Mouse (Mus musculus) spleen, embryonic (tissue): ENCODE data around the gene Btnl4.
"Not testable (repeated sequence)": the region's sequence is repeated elsewhere in the genome, so short reads cannot be mapped to it uniquely, and the experiment has no call there.

Source experiments
- CTCF ChIA-PET: fragments of 350-600 bp; sonication (Branson Sonifier 250); formaldehyde crosslinking; loops from one replicate; lab custom pipeline; 2022; lab: Charles Lee

The Btnl4 gene

DNA sequence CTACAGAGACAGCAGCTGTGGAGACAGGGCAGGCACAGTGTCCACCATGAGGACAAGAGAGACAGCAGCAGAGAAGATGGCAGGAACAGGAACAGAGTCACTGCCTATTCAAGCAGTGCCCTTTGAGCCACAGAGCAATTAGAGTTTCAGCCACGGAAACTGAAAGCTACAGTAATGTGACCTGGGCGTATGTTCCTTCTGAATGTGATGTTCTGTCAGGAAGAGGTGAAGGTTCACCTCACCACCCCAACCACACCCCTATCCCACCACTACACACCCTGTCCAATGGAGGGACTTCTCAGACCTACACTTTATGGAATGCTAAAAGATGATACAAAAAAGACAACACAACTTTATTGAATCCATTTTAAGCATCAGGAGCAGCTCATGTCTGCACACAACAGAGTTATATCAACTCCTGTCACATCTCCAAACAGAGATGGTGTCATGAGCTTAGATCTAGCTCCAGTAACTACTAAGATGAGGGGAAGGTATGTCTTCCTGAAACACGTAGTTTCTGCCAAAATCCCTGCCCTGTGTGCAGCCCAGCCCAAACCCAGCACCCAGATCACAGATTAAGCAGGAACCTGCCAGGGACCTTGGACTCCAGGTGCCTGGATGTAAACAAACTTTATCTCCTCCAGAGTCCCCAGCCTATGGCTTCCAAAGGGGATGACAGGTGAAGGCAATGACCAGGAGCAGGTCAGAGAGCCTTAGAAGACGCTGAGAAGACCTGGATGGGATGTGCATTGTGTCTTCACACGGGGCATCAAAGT is at the start of gene Btnl4:
Gene Btnl4 (minus strand): TSS at position 81 of the 776 bp plus-strand sequence.
- CTCF ChIA-PET, result not testable (repeated sequence)

DNA sequence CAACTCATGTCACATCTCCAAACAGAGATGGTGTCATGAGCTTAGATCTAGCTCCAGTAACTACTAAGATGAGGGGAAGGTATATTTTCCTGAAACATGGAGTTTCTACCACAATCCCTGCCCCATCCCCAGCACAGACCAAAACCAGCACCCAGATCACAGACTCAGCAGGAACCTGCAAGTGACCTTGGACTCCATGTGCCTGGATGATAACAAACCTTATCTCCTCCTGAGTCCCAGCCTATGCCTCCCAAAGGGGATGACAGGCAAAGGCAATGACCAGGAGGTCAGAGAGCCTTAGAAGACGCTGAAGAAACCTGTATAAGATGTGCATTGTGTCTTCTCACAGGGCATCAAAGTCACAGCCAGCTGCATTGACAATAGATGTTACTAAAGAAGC is 41.9 kb upstream of the Btnl4 start:
- CTCF ChIA-PET, result no interaction called here

DNA sequence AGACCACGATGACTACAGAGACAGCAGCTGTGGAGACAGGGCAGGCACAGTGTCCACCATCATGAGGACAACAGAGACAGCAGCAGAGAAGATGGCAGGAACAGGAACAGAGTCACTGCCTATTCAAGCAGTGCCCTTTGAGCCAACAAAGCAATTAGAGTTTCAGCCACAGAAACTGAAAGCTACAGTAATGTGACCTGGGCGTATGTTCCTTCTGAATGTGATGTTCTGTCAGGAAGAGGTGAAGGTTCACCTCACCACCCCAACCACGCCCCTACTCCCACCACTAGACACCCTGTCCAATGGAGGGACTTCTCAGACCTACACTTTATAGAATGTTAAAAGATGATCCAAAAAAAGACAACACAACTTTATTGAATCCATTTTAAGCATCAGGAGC is 41.5 kb upstream of the Btnl4 start:
- CTCF ChIA-PET, result not testable (repeated sequence)

DNA sequence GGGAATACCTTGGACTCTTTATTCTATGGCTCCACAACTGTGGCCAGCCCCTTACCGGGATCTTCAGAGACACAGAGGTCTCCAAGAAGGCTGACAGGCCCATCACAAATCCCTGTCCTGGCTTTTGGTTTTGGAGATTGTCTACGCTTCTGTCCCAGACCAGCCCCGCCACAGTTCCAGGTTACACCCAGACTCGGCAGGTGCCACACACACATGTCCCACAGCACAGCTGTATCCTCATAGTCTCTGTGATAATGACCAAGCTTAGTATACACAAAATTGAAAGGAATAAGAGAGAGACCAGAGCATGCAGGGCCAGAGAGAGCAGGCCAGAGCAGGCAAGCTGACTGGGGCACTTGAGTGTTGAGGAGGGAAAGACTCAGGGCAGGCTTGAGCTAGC is 40.7 kb upstream of the Btnl4 start:
- CTCF ChIA-PET, result interaction anchor here (0.6 kb wide), 1 partner anchor 409 kb away, joined by 3 read pairs; no protein-coding TSS in a partner anchor

DNA sequence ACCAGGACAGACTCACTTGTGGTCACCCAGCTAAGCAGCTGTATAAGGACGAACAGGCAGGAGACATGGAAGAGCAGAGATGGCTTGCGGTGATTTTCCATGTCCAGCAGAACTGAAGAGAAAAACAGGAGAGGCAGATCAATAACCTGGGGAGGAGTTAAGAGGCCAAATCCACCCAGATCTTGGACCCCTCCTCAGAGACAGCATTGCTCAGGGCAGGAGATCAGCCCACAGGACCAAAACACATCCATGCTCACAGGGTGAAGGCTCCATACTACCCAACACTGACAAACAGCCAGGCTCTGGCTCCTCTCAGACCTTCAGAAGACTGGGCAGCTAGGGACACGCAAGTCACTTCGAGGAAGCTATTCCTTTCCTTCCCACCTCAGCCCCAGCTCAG is 40.1 kb upstream of the Btnl4 start, which contains the start of gene Btnl6:
Gene Btnl6 (minus strand): TSS at position 101 of the 400 bp plus-strand sequence.
- CTCF ChIA-PET, result interaction anchor here (0.6 kb wide), 1 partner anchor 409 kb away, joined by 3 read pairs; no protein-coding TSS in a partner anchor

DNA sequence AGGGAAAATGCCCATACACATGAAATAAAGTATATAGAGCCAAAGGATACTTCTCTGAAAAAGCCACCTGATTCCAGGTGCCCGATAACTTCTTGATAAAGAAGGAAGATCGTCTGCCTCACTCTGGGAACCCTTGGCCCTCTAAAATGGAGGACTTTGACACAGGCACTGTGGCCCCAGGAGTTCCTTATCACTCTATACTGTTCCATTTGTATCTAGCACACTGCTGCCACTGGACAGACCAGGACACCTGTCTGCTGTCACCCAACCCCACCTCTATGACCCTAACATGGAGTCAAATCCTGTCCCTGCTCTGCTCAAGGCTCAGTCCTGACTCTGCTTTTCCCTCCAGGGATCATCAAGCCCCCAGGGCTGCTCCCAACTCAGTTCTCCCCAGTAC is 39.4 kb upstream of the Btnl4 start:
- CTCF ChIA-PET, result no interaction called here

GRCm38 (mm10) chr17:34511723-34512122 is 34.6 kb upstream of the Btnl4 start:
- CTCF ChIA-PET, result interaction anchor here (0.6 kb wide), 1 partner anchor 1043 kb away, joined by 3 read pairs; no protein-coding TSS in a partner anchor

DNA sequence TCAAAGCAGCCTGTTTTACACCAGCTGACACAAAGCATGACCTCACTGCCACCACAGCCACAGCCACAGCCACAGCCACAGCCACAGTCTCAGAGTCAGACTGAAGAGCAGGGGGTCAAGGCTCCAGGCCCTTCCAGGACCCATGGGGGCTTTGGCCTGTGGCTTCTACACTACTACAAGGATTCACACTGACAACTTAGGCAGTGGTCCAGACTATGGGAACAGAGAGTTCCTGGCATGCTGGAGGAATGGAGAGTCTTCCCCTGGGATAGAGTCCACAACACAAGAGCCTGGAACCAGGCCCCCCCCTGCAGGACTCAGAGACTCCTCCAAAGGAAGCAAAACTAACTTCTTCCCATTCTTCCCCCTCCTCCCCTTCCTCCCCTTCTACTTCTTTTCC is 30.5 kb upstream of the Btnl4 start:
- CTCF ChIA-PET, result no interaction called here

GRCm38 (mm10) chr17:34497726-34498125 is 20.6 kb upstream of the Btnl4 start:
- CTCF ChIA-PET, result not testable (repeated sequence)

- CTCF ChIA-PET, result not testable (repeated sequence)
Measured at GRCm38 (mm10) chr17:34497319-34497718, 20.2 kb upstream of the Btnl4 start.

- CTCF ChIA-PET, result interaction anchor here (0.6 kb wide), 1 partner anchor 696 kb away, joined by 3 read pairs; no protein-coding TSS in a partner anchor
Measured at GRCm38 (mm10) chr17:34496539-34496938, 19.4 kb upstream of the Btnl4 start.

DNA sequence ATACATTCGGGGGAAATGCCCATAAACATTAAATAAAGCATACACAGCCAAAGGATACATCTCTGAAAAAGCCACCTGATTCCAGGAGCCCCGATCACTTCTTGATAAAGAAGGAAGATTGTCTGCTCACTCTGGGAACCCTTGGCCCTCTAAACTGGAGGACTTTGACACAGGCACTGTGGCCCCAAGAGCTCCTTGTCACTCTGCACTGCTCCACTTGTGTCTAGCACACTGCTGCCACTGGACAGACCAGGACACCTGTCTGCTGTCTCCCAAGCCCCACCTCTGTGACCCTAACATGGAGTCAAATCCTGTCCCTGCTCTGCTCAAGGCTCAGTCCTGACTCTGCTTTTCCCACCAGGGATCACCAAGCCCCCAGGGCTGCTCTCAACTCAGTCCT is 18.0 kb upstream of the Btnl4 start:
- CTCF ChIA-PET, result not testable (repeated sequence)

- CTCF ChIA-PET, result no interaction called here
Measured at GRCm38 (mm10) chr17:34492796-34493195, 15.7 kb upstream of the Btnl4 start.

- CTCF ChIA-PET, result no interaction called here
Measured at GRCm38 (mm10) chr17:34476427-34476826, 691 bp downstream of the Btnl4 start.

DNA sequence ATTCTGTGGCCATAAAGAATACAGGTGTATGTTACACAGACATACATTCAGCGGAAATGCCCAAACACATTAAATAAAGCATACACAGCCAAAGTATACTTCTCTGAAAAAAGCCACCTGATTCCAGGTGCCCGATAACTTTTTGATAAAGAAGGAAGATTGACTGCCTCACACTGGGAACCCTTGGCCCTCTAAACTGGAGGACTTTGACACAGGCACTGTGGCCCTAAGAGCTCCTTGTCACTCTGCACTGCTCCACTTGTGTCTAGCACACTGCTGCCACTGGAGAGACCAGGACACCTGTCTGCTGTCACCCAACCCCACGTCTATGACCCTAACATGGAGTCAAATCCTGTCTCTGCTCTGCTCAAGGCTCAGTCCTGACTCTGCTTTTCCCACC is 2.1 kb downstream of the Btnl4 start:
- CTCF ChIA-PET, result no interaction called here

DNA sequence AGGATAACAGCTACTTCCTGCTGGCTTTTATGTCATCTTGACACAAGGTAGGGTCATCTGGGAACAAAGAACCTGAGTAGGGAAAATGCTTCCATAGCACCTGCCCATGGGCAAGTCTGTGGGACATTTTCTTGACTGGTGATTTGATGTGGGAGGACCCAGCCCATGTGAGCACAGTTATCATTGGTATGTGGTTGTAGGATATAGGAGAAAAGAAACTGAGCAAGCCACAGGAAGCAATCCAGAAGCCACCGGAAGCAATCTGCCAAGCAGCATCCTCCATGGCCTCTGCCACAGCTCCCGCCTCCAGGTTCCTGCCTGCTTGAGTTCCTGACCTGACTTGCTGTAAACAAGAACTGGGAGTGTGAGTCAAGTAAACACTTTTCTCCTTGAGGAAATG is 6.6 kb downstream of the Btnl4 start:
- CTCF ChIA-PET, result no interaction called here

DNA sequence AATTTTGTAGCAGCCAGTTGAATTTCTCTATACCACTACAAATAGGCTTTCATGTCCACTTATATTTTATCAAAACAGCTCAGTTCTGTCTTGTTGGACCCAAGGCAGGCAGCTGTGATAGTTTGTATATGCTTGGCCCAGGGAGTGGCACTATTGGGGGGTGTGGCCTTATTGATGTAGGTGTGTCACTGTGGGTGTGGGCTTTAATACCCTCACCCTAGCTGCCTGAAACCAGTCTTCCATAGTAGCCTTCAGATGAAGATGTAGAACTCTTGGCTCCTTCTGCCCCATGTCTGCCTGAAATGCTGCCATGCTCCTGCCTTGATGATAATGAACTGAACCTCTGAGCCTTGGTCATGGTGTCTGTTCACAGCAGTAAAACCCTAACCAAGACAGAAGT is 11.2 kb downstream of the Btnl4 start:
- CTCF ChIA-PET, result not testable (repeated sequence)

- CTCF ChIA-PET, result no interaction called here
Measured at GRCm38 (mm10) chr17:34459255-34459654, 17.9 kb downstream of the Btnl4 start.

DNA sequence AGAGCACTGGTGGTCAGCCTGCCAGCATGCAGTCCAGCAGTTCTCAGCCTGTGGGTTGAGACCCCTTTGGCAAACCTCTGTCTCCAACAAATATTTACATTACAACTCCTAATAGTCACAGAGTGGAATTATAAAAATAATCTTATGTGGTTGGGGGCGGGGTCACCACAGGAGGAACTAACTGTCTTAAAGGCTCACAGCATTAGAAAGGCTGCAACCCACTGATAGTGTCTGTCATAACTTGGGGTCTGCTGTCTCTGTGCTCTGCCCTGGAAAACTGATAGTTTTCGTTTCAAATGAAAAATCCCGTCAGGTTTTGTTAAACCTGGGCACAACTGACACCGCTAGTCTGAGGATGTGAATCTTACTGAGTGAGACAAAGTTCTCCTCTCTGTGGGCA is 19.4 kb downstream of the Btnl4 start:
- CTCF ChIA-PET, result no interaction called here

- CTCF ChIA-PET, result no interaction called here
Measured at GRCm38 (mm10) chr17:34448473-34449041, 28.6 kb downstream of the Btnl4 start.

GRCm38 (mm10) chr17:34441990-34442389 is 35.1 kb downstream of the Btnl4 start:
- CTCF ChIA-PET, result no interaction called here

GRCm38 (mm10) chr17:34439795-34440194 is 37.3 kb downstream of the Btnl4 start:
- CTCF ChIA-PET, result no interaction called here

- CTCF ChIA-PET, result no interaction called here
Measured at GRCm38 (mm10) chr17:34438588-34438987, 38.5 kb downstream of the Btnl4 start.
